Mouse (Mus musculus) adrenal gland, adult 8-10 months (tissue): ENCODE measurements at regions not wholly inside any gene's neighbourhood (a gene's known extent, or its start where the extent isn't known, plus 50 kb on each side); places are given as distances from the start of the nearest gene placed in this dataset.

Experiments
- DNase-seq: peaks from one replicate; pipeline ENCODE4 v3.0.0; 2022

DNA sequence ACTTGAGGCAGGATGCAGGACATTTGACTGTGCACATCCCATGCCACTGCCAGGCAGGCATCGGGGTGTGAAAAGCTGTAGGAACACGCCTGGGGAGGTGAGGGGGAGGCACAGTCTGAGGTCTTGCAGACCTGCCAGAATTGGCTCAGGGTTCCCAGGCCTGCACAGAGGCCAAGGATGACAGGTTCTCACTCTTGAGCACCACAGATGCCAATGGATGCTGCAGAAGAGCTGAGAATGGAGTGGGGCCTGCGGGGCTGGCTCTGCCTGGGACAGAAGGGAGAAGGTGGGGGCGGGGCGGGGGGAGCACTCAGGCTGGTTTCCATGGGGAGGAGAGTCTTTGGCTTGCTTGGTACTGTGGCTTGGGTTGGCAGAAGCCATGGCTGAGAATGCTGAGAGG, 469.2 kb upstream of the Syt1 start:
- DNase-seq: no peak

- no peak for DNase-seq
Observed at GRCm38 (mm10) chr10:109466516-109466915, 455.7 kb upstream of the Syt1 start.

GRCm38 (mm10) chr10:109431112-109431511, 420.3 kb upstream of the Syt1 start:
- no peak for DNase-seq

DNA sequence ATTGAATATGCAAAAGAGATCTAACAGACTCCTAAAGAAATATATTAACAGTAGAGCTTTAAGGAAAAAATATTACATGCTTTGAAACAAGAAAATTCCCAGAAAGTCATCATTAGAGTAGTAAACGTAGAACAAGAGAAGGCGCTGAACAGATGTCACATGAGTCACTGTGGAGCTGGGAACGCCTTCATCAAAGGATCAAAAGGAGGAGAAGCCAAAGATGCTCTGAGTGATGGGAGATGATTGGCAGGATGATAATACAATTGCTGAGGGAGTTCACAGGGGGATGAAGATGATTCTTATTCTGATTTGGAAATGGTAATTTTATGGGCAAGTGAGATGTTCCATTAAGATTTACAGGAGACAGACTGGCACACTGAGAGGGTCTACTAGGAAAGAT, 417.1 kb upstream of the Syt1 start:
- no peak for DNase-seq

DNA sequence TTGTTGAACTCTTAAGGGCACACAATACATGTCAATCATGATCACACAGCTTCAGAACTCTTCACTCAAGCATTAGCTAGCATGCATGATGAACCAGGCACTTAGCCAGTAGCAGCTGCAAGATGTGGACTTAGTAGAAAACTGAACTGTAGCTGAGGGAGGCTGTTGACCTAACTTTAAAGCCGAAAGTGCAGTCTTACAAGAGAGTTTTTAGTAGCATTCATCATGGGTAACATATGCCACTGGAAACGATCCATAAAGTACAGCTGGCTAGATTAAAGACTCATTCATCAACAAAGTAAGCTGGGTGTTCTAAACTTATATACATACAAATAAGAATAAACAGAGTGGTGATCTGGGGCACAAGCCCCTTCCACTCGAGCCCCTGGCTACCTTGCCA, 396.2 kb upstream of the Syt1 start:
- DNase-seq: no peak

DNA sequence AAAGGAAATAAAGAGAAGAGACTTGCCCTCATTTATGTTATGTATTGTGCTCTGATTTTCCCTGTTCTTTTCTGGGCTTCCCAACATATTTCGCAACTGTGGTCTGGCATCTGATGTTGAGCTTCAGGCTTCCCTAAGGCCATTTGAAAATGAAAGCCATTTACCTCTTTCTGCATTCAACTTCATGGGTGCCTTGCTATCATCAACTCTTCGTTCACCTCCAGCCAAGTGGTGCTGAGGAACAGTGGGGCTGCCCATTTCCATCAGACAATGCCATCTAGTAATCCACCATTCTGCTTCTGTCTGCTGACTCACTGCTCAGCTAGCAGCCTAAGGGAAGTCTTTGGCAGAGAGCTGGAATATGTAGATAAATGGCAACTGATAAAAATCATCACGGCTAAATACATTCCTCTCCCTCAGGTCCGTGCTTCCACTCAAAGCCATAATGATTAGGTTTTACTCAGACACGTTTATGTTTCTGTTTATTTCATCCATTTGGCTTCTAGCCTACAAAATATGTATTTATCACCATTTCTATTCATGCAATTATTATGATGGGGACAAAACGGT, 394.4 kb upstream of the Syt1 start:
- no peak for DNase-seq

GRCm38 (mm10) chr10:109383758-109384157, 373.0 kb upstream of the Syt1 start:
- no peak for DNase-seq

DNA sequence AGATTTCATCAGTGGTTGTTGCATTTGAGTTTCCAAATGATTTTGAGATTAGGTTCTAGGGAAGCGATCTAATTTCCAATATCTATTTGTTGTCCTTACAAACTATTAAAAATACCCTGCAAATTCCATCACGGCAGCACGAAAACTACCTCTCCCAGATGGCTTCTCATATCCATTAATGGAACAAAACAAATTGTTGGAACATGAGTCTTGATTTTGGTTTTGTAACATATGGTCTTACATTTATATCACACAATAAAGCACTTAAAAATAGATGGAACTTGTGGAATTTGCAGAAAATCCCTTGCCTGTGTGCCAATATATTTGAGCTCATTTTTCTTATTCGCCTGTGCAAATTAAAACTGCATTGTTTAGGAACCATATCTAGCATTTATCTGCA, 368.1 kb upstream of the Syt1 start:
- DNase-seq: no peak

GRCm38 (mm10) chr10:109360161-109360560, 349.4 kb upstream of the Syt1 start:
- no peak for DNase-seq

DNA sequence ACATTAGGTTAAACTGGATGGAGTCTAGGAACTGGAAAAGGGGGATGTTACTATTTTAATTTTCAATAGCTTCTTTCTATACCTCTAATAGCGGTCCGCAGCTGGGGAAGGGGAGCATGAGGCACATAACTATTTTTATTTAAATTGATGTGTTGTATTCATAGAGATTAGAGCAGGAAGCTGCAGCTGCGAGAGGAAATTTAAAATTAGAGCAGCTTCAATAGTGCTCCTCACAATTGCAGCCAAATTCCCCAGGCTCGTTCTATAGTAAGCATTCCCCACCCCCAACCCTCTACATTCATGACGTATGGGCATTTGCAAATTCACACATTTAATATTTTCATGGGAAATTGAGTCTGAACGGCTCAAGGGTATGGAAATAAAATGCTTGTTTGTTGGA, 348.0 kb upstream of the Syt1 start:
- DNase-seq: no peak

GRCm38 (mm10) chr10:109332846-109333386, 322.1 kb upstream of the Syt1 start:
- no peak for DNase-seq

- DNase-seq: no peak
Observed at GRCm38 (mm10) chr10:109309286-109309685, 298.5 kb upstream of the Syt1 start.

GRCm38 (mm10) chr10:109300199-109300598, 289.4 kb upstream of the Syt1 start:
- DNase-seq: no peak

- DNase-seq: no peak
Observed at GRCm38 (mm10) chr10:109299785-109300184, 289.0 kb upstream of the Syt1 start.

GRCm38 (mm10) chr10:109283348-109283747, 272.6 kb upstream of the Syt1 start:
- DNase-seq: no peak

- DNase-seq: no peak
Observed at GRCm38 (mm10) chr10:109249781-109250180, 239.0 kb upstream of the Syt1 start.

- no peak for DNase-seq
Observed at GRCm38 (mm10) chr10:109246328-109246727, 235.5 kb upstream of the Syt1 start.

DNA sequence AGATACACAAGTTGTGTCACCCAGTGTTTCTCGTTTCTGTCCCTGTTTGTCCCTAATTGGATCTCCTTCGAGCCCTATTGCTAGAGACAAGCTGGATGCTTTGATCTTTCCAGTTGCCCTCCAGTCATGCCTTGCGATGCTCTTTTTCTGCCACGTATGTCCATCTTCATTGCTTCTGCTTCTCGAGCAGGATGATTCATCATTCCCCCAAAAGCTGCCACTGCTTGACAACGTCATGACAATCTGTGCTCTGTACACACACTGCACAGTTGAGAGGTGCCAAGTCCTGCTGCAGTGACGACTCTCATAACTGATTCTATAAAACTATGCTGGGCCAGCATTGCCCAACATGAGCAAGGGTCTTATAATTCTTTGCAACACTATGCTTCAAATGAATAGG, 226.2 kb upstream of the Syt1 start:
- DNase-seq: no peak

DNA sequence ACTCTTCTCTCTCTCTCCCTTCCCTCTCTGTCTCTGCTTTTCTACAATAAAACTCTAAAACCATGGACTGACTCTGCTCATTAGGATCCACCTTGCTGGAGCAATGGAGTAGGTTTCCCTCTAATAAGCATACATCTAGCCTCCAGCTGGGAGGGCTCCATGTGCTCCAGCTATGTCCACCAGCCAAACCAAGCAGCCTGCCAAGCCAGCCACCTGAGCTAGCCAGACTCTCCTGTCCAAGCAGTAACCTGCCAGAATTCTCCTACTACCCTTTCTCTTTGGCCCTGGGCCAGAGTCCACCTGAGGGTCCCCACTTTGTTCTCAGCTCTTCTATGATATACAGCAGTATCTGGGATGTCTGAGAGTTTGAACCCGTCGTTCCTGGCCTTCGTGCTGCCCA, 216.2 kb upstream of the Syt1 start:
- no peak for DNase-seq

DNA sequence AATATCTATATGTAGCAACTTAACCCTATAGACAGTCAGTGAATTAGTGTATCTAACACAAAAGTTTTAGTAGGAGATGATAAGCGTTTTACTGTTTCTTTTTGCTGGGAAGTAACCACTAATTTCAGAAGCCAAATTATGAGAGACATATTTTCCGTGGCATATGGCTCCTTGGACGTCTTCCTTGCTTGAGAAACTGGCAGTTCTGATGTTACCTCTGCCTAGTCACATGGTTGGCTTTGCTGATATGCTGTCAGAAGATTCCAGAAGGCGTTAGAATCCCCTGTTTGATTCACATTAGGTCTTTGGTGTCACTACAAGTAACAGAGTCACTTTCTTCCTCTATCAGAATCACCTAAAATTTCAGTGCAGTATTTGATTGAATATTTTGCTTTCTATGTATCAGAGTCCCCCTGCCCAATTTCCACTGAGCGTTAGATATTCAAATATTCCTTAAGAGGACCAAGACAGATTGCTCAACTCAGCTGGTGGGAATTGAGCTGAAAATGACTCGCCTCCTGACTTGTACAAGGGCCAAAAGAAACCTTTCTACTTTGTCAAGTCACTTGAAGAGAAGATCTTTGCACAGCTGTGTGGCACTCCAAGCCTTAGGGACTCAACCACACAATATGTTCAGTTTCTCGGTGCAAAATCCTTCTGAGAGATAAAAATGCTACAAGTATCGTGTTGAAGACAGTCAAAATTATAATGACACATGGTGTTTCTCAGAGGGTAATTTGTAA, 178.2 kb upstream of the Syt1 start:
- no peak for DNase-seq

DNA sequence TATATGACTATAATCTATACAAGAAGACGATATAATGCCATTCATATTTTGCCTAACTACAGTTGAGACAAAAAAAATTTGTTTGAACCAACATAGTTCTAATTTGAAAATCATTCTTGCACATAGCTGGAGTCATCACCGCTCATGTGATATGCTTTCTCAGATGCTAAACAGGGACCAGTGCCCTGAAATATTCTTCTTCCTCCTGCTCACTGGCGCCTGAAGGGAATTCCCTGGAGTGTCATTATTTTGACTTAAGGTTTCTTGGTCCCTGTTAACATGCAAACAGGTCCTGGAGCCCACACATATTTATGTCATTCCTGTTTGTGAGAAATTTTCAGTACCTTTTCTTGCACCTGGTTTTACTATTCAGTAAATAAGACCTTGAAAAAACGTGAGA, 177.5 kb upstream of the Syt1 start:
- no peak for DNase-seq

DNA sequence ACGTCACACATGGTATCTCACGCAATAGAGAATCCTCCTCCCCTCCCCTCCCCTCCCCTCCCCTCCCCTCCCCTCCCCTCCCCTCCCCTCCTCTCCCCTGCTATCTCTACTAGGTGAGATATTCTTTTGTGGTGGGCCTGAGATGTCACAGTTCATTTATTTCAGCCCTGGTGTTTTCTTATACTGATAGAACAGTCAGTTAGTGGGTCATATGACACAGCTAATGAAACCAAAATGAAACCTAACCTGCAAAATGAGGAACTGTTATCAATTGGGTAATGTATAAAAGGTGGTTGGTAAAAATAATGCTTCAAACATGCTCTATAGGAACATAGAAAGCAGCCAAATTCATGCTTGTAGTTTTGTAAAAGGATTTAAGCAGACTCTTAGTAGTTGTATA, 174.5 kb upstream of the Syt1 start:
- DNase-seq: no peak

DNA sequence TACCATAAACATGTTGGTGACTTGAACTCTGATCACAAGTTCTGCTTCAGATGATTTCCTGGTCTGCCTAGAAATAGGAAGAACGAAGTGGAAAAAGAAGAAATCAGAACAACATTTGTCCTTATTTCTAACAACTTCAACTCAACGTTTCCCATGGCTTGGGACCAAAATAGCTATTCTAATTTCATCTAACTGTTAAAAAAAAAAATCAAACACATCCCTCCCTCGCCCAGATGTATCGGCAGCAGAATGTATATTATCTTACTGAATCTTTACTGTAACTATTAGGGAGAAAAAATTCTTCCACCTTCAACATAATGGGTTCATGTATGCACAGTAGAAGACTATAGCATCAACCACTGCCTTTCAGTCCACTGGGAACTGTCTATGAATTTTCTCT, 169.7 kb upstream of the Syt1 start:
- no peak for DNase-seq

GRCm38 (mm10) chr10:109160730-109161129, 149.9 kb upstream of the Syt1 start:
- no peak for DNase-seq
